Mouse (Mus musculus) forebrain, embryonic 11.5 days (tissue): ENCODE measurements at regions not wholly inside any gene's neighbourhood (a gene's known extent, or its start where the extent isn't known, plus 50 kb on each side); places are given as distances from the start of the nearest gene placed in this dataset.

Source experiments
- ATAC-seq: fragments of 200-750 bp; cut with Nextera tagmentation; replicated peaks from 2 replicates; pipeline ENCODE4 v1.8.0; 2017; ENCODE audit warnings: moderate TSS enrichment; ENCODE audit not compliant: low FRiP score
- DNase-seq: peaks from one replicate; pipeline ENCODE4 v3.0.0-alpha.2; 2017; ENCODE audit warnings: low spot score
- H3K27ac ChIP-seq: fragments of 300-500 bp; sonication (generic); 2 replicates; pipeline ENCODE4 v1.5.1; 2014; ENCODE audit warnings: low read depth, low read length
- H3K27me3 ChIP-seq: fragments of 300-500 bp; sonication (generic); 2 replicates; pipeline ENCODE4 v1.6.1; 2014; ENCODE audit warnings: mild to moderate bottlenecking, low read length, mixed read lengths; ENCODE audit not compliant: control insufficient read depth, insufficient read depth
- H3K36me3 ChIP-seq: fragments of 300-500 bp; sonication (generic); 2 replicates; pipeline ENCODE4 v1.6.1; 2014; ENCODE audit warnings: mild to moderate bottlenecking, low read length, moderate library complexity, mixed read lengths; ENCODE audit not compliant: control insufficient read depth, insufficient read depth
- H3K4me1 ChIP-seq: fragments of 300-500 bp; sonication (generic); replicated peaks from 2 replicates; pipeline ENCODE4 v1.6.1; 2014; ENCODE audit warnings: low read length, mixed read lengths; ENCODE audit not compliant: control insufficient read depth, insufficient read depth
- H3K4me2 ChIP-seq: fragments of 300-500 bp; sonication (generic); 2 replicates; pipeline ENCODE4 v1.6.1; 2014; ENCODE audit warnings: low read depth, mild to moderate bottlenecking, low read length, moderate library complexity, mixed read lengths; ENCODE audit not compliant: severe bottlenecking
- H3K4me3 ChIP-seq: fragments of 300-500 bp; sonication (generic); 2 replicates; pipeline ENCODE4 v1.5.1; 2014; ENCODE audit warnings: low read depth, low read length
- H3K9ac ChIP-seq: fragments of 300-500 bp; sonication (generic); 2 replicates; pipeline ENCODE4 v1.6.1; 2014; ENCODE audit warnings: low read length
- H3K9me3 ChIP-seq: fragments of 300-500 bp; sonication (generic); 2 replicates; pipeline ENCODE4 v1.6.1; 2016; ENCODE audit warnings: low read length, mixed read lengths; ENCODE audit not compliant: control insufficient read depth
- WGBS: fragments of 180-500 bp; shearing (Covaris S2); extraction: QIAGEN DNeasy Blood & Tissue Kit; methylation state at CpG from one replicate; pipeline ENCODE4 v1.1.7; 2014; 5-methylcytosine and 5-hydroxymethylcytosine counted together

DNA sequence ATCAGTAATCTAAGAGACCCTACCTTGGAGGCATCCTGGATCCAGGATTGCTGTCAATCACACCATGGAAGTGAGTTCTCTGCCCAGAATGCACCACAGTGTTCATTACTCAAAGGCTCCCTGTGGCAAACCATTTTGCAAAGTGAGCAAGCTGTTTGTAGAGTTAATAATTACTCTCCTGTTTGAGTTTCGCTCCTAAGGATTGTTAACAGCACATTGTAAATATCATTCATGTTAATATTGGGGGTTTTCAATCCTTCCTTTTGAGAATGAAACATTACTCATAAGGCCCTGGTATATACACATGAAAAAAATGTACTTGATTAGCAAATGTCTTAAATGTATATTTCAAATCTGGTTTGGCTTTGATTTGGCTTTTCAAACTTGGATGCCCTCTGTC, 58.1 kb upstream of the Clstn2 start:
- DNase-seq (no peak), ATAC-seq (no peak)
- Histone ChIP-seq H3K9ac (no peak overlapping the region), H3K9me3 (no peaks in the 10 kb centered on the region), H3K4me2 (no peak overlapping the region), H3K36me3 (no peaks in the 10 kb centered on the region), H3K27ac (no peak overlapping the region), H3K4me3 (no peak overlapping the region), H3K4me1 (no peaks in the 10 kb centered on the region), H3K27me3 (no peaks in the 10 kb centered on the region)
- WGBS: 90% methylated on average over 1 of the region's 1 CpGs

- H3K9ac ChIP-seq: no peak overlapping the region
- no peak overlapping the region for H3K4me3 ChIP-seq
- no peak overlapping the region for H3K27ac ChIP-seq
- WGBS: 86% methylated on average over 10 of the region's 10 CpGs
- DNase-seq (no peak), ATAC-seq (no peak)
- no peaks in the 10 kb centered on the region for H3K36me3 ChIP-seq
- no peak overlapping the region for H3K4me2 ChIP-seq
- H3K4me1 ChIP-seq: no peaks in the 10 kb centered on the region
- no peaks in the 10 kb centered on the region for H3K27me3 ChIP-seq
- H3K9me3 ChIP-seq: no peaks in the 10 kb centered on the region
Observed at GRCm38 (mm10) chr9:98095064-98095790, 62.2 kb upstream of the Clstn2 start.

DNA sequence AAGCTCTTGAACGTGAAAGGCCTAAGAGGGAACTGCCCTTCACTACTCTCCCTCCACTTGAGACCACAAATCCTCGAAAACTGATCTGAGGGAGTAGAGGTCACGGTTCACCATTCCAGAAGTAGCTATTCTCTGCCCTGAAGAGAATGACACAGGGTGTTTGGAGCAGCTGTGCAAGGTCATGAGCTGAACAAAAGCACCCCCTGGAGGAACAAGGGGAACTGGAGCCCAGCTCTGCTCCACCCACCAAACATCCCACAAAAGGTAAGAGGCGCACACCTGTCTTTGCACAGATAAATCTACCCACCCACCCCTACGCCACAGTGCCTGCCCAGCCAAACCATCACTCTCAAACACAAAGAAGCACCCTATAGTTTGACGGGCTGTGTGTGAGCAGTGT, 90.4 kb upstream of the Clstn2 start:
- H3K9me3 ChIP-seq: no peaks in the 10 kb centered on the region
- no peak for DNase-seq
- WGBS: 62% methylated on average over 6 of the region's 6 CpGs
- no peak for ATAC-seq
- H3K27ac ChIP-seq: no peak overlapping the region
- H3K4me2 ChIP-seq: no peak overlapping the region
- H3K4me3 ChIP-seq: no peak overlapping the region
- no peak overlapping the region for H3K9ac ChIP-seq
- no peaks in the 10 kb centered on the region for H3K4me1 ChIP-seq
- H3K27me3 ChIP-seq: no peaks in the 10 kb centered on the region
- no peaks in the 10 kb centered on the region for H3K36me3 ChIP-seq

DNA sequence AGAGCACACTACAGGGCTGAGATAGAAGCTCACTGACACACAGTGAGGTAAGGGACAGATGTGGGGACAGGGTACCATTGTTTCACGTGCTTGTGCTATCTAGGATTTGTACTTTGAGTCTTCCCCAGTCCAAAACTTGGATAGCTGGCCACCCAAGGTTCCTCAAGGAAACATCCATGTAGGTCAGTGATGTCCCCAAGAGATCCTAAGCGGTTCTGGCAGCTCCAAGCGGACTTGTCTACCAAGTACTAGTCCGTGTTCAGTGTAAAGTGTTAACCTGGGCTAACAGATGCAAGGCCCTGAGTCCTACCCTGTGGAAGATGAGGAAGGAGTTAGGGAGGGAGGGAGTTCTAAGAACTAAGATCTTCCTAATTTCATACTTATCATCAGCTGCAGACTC, 96.6 kb upstream of the Clstn2 start:
- ATAC-seq (no peak), DNase-seq (no peak)
- Histone ChIP-seq H3K27ac (no peak overlapping the region), H3K9me3 (no peaks in the 10 kb centered on the region), H3K4me2 (no peak overlapping the region), H3K4me3 (no peak overlapping the region), H3K4me1 (no peaks in the 10 kb centered on the region), H3K9ac (no peak overlapping the region), H3K36me3 (no peaks in the 10 kb centered on the region), H3K27me3 (no peaks in the 10 kb centered on the region)
- 83% methylated on average over 4 of the region's 4 CpGs for WGBS

DNA sequence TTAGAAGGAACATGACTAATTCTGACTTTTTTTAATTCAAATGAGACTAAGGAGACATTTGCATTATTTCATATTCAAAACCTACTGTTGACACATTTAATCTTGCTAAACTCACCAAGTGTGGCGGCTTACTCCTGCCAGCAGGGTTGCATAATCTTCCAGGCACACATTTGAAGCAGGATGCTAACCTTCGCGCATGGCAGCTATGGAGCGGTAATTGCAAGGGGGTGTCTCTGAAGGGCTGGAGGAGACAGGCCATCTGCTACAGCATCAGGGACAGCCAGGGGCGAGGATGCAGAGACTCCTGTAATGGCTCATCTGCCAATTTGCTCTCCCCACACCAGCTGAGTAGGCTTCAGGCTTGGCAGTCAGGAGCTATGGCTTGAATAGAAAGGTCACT, 97.9 kb upstream of the Clstn2 start:
- Histone ChIP-seq H3K36me3 (no peaks in the 10 kb centered on the region), H3K9me3 (no peaks in the 10 kb centered on the region), H3K27me3 (no peaks in the 10 kb centered on the region), H3K27ac (no peak overlapping the region), H3K4me3 (no peak overlapping the region), H3K9ac (no peak overlapping the region), H3K4me1 (no peaks in the 10 kb centered on the region), H3K4me2 (no peak overlapping the region)
- 90% methylated on average over 5 of the region's 5 CpGs for WGBS
- DNase-seq (no peak), ATAC-seq (no peak)

DNA sequence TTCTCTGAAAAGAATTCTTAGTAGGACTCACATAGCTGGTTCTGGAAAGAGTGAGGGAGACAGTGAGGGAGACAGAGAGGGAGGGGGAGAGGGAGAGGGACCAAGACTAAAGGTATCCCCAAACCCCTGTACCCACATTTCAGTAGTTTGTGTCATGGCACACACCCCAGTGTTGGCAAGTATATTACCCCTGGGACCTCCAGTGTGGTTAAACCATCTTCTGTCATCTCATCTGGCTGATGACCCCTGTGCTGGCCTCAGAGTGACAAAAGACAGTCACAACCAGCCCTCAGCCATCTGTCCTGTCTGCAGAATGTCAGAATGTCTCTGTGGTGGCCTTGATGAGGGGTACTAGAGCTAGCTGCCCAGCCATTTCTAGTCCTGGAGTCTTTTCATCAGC, 107.6 kb upstream of the Clstn2 start:
- no peak overlapping the region for H3K4me3 ChIP-seq
- DNase-seq (no peak), ATAC-seq (no peak)
- no peaks in the 10 kb centered on the region for H3K36me3 ChIP-seq
- H3K27me3 ChIP-seq: no peaks in the 10 kb centered on the region
- H3K27ac ChIP-seq: no peak overlapping the region
- H3K9ac ChIP-seq: no peak overlapping the region
- H3K4me2 ChIP-seq: no peak overlapping the region
- no peaks in the 10 kb centered on the region for H3K9me3 ChIP-seq
- no peaks in the 10 kb centered on the region for H3K4me1 ChIP-seq

DNA sequence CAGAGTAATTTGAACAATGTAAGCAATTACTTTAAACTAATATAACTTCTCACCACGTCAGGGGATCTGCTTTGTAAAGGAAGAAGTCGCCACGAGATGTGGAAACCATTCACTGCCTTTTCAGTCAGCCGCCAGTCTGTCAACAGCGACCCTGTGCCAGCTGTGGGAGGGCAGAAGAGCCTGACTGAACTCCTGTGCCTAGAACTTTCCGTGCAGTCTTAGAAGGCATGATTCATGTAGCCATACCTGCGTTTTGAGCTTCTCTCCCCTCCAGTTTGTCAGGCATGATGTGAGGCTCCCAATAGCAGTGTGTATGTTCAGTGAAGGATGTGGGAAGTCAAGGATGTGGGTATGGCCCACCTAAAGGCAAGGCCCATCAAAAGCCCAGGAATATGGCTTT, 109.1 kb upstream of the Clstn2 start:
- ATAC-seq: no peak
- Histone ChIP-seq H3K9ac (no peak overlapping the region), H3K4me1 (no peaks in the 10 kb centered on the region), H3K27ac (no peak overlapping the region), H3K36me3 (no peaks in the 10 kb centered on the region), H3K27me3 (no peaks in the 10 kb centered on the region), H3K4me3 (no peak overlapping the region), H3K4me2 (no peak overlapping the region), H3K9me3 (no peaks in the 10 kb centered on the region)
- no peak for DNase-seq
- WGBS: 75% methylated on average over 7 of the region's 7 CpGs

- Histone ChIP-seq H3K9ac (no peak overlapping the region), H3K9me3 (no peaks in the 10 kb centered on the region), H3K27ac (no peak overlapping the region), H3K4me1 (no peaks in the 10 kb centered on the region), H3K27me3 (no peaks in the 10 kb centered on the region), H3K4me3 (no peak overlapping the region), H3K36me3 (no peaks in the 10 kb centered on the region), H3K4me2 (no peak overlapping the region)
- DNase-seq: no peak
- no peak for ATAC-seq
- whole genome bisulfite sequencing: 85% methylated on average over 5 of the region's 5 CpGs
Observed at GRCm38 (mm10) chr9:98146901-98147300, 113.9 kb upstream of the Clstn2 start.

DNA sequence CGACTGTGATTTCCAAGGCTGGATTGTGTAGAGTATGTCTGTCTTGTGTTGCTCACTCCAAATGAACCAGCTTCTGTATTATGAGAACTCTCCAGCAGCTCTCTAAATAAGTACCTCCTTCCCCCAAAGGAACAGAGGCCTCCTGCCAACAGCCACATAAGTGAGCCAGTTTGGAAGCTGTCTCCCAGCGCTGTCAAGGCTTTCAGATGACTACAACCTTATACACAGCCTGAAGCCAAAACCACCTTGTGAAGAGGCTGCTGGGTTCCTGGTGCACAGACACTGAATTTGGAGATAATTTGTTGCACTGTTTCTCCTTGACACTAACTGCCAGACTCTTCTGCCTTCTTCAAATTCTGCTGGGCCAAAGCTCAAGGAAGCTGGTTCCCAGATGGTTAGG, 125.4 kb upstream of the Clstn2 start:
- WGBS: 94% methylated on average over 2 of the region's 2 CpGs
- no peak overlapping the region for H3K27ac ChIP-seq
- DNase-seq: no peak
- no peaks in the 10 kb centered on the region for H3K4me1 ChIP-seq
- H3K36me3 ChIP-seq: no peaks in the 10 kb centered on the region
- ATAC-seq: no peak
- no peaks in the 10 kb centered on the region for H3K27me3 ChIP-seq
- no peak overlapping the region for H3K4me2 ChIP-seq
- H3K4me3 ChIP-seq: no peak overlapping the region
- H3K9ac ChIP-seq: no peak overlapping the region
- H3K9me3 ChIP-seq: no peaks in the 10 kb centered on the region
